Mouse (Mus musculus): ENCODE measurements around the gene Maip1. TPM values are rescaled to one million over a fixed set of nuclear protein-coding genes. Genes with fewer than 3 reads are reported as not detected.

The Maip1 gene
- 8.0 TPM for polyA plus RNA-seq (2015; fragmentation: Illumina TruSeq; extraction: RNeasy Lipid Tissue Mini Kit (QIAGEN cat#74804); ENCODE audit: insufficient read depth, low replicate concordance)

DNA sequence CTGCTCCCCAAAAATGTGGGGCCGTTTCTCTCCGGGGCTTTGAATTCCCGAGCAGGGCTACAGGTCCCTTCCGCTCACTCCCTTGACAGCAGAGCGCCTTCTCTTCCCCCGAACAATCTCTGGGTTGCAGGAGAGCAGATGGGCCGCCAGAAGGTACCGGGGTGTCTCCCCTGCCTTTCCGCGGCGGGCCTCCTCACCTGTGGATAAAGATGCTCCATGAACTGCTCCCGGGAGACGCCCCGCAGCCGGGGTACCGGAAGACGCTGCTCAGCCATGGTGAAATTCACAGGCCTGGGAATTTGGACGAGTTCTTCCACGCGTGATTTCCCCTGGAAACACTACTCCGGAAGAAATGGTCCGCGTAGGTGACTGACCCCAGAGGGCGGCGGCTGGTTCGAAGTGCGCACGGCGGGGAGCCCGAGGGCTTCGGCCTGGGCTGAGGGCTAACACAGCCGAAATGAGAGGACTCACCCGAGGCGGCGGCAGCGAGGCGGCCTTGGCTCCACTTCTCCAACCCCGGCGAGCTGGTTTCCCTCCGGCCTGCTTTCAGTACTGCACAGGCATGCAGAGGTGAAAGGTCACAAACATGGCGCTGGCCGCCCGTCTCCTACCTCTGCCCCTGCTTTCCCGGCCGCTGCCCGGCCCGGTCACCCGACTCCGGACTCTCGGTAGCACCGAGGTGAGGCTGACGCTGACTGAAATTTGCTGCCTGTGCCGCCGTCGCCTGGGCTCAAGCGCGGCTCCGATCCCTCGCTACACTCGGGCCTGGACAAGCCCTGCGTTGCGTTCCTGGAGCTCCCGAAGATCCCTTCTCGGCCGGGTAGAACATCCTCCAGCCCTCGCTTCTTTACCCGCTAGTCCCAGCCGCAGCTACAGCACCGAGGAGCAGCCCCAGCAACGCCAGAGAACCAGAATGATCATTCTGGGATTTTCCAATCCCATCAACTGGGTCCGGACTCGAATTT, at the start of gene Maip1, which contains the start of gene Tyw5:
TSS of gene Maip1 (plus strand) at position 142 of the 965 bp plus-strand sequence.
TSS of gene Tyw5 (minus strand) at position 915 of the 965 bp plus-strand sequence.

GRCm38 (mm10) chr1:57377376-57378341, 28.5 kb upstream of the Maip1 start, which contains the start of gene 1700066M21Rik:
TSS of gene 1700066M21Rik (plus strand) at chr1:57377620.

Other genes starting within 250 kb of the Maip1 start
- 14.4 TPM for gene 1700066M21Rik, start 28.7 kb upstream of the Maip1 start, polyA plus RNA-seq (2015; fragmentation: Illumina TruSeq; extraction: RNeasy Lipid Tissue Mini Kit (QIAGEN cat#74804); ENCODE audit: insufficient read depth, low replicate concordance)
- 37.1 TPM for gene Tyw5, start 773 bp downstream of the Maip1 start, polyA plus RNA-seq (2015; fragmentation: Illumina TruSeq; extraction: RNeasy Lipid Tissue Mini Kit (QIAGEN cat#74804); ENCODE audit: insufficient read depth, low replicate concordance)